Mouse (Mus musculus): ENCODE measurements around the gene Smtnl2. TPM values are rescaled to one million over a fixed set of nuclear protein-coding genes. Genes with fewer than 3 reads are reported as not detected.
A peak's percentile ranks its signal among the peaks of the same experiment; 100 is the strongest.

Smtnl2 gene
- total and polyA plus RNA-seq, 2 experiments = 0.43 to 0.55 TPM

GRCm38 (mm10) chr11:72429288-72429690, 17.8 kb upstream of the Smtnl2 start:
- TF ChIP-seq POLR2A (IDR thresholded peaks at IDR 0.05; ENCODE audit: extremely low read depth, insufficient read depth, low read length) (no peak), CTCF (IDR thresholded peaks at IDR 0.05; ENCODE audit: low read depth, low read length) (peak; percentile 82)

GRCm38 (mm10) chr11:72428694-72429093, 17.2 kb upstream of the Smtnl2 start:
- TF ChIP-seq CTCF (IDR thresholded peaks at IDR 0.05; ENCODE audit: low read depth, low read length) (peak; percentile 80), POLR2A (IDR thresholded peaks at IDR 0.05; ENCODE audit: extremely low read depth, insufficient read depth, low read length) (no peak)
- no peaks in the 10 kb centered on the region for H3K4me1 ChIP-seq (ENCODE audit: control insufficient read depth, insufficient read depth, low read length)
- no peaks in the 10 kb centered on the region for H3K36me3 ChIP-seq (ENCODE audit: control insufficient read depth, insufficient read depth, low read length)
- 0% methylated on average over 5 of the region's 5 CpGs for WGBS
- no peak overlapping the region for H3K9ac ChIP-seq (ENCODE audit: low read depth, low read length)
- no peaks in the 10 kb centered on the region for H3K79me2 ChIP-seq (ENCODE audit: control insufficient read depth, insufficient read depth, low read length)
- H3K27me3 ChIP-seq (ENCODE audit: control insufficient read depth, insufficient read depth, low read length) = no peaks in the 10 kb centered on the region
- no peak overlapping the region for H3K4me3 ChIP-seq (ENCODE audit: insufficient read depth, low read depth, low read length)
- DNase-seq (ENCODE audit: extremely low read depth, low read depth, low spot score) = peak; percentile 69
- no peak overlapping the region for H3K27ac ChIP-seq (replicated peaks; ENCODE audit: insufficient read depth, low read depth, low read length)

More at GRCm38 (mm10) chr11:72429288-72429690, 17.8 kb upstream of the Smtnl2 start:
- H3K27ac ChIP-seq (replicated peaks; ENCODE audit: insufficient read depth, low read depth, low read length) = no peak overlapping the region
- WGBS = 40% methylated on average over 7 of the region's 7 CpGs
- 0 out of 2 replicates have a peak overlapping the region, but pooled peaks have one; percentile 13 for H3K4me3 ChIP-seq (ENCODE audit: insufficient read depth, low read depth, low read length)
- no peaks in the 10 kb centered on the region for H3K36me3 ChIP-seq (ENCODE audit: control insufficient read depth, insufficient read depth, low read length)
- no peak overlapping the region for H3K9ac ChIP-seq (ENCODE audit: low read depth, low read length)
- no peaks in the 10 kb centered on the region for H3K4me1 ChIP-seq (ENCODE audit: control insufficient read depth, insufficient read depth, low read length)
- H3K79me2 ChIP-seq (ENCODE audit: control insufficient read depth, insufficient read depth, low read length) = no peaks in the 10 kb centered on the region
- H3K27me3 ChIP-seq (ENCODE audit: control insufficient read depth, insufficient read depth, low read length) = no peaks in the 10 kb centered on the region
- peak; percentile 78 for DNase-seq (ENCODE audit: extremely low read depth, low read depth, low spot score)

- H3K79me2 ChIP-seq (ENCODE audit: control insufficient read depth, insufficient read depth, low read length) = no peaks in the 10 kb centered on the region
- H3K4me1 ChIP-seq (ENCODE audit: control insufficient read depth, insufficient read depth, low read length) = no peaks in the 10 kb centered on the region
- no peak overlapping the region for H3K4me3 ChIP-seq (ENCODE audit: insufficient read depth, low read depth, low read length)
- no peak for DNase-seq (ENCODE audit: extremely low read depth, low read depth, low spot score)
- H3K9ac ChIP-seq (ENCODE audit: low read depth, low read length) = no peak overlapping the region
- H3K36me3 ChIP-seq (ENCODE audit: control insufficient read depth, insufficient read depth, low read length) = no peaks in the 10 kb centered on the region
- no peak overlapping the region for H3K27ac ChIP-seq (replicated peaks; ENCODE audit: insufficient read depth, low read depth, low read length)
- H3K27me3 ChIP-seq (ENCODE audit: control insufficient read depth, insufficient read depth, low read length) = no peaks in the 10 kb centered on the region
- TF ChIP-seq CTCF (IDR thresholded peaks at IDR 0.05; ENCODE audit: low read depth, low read length) (peak; percentile 30; the same call in 1 of the 2 replicates), POLR2A (IDR thresholded peaks at IDR 0.05; ENCODE audit: extremely low read depth, insufficient read depth, low read length) (no peak)
Measured at GRCm38 (mm10) chr11:72426884-72427283, 15.4 kb upstream of the Smtnl2 start.

GRCm38 (mm10) chr11:72425201-72425600, 13.7 kb upstream of the Smtnl2 start:
- no peak overlapping the region for H3K27ac ChIP-seq (replicated peaks; ENCODE audit: insufficient read depth, low read depth, low read length)
- TF ChIP-seq POLR2A (IDR thresholded peaks at IDR 0.05; ENCODE audit: extremely low read depth, insufficient read depth, low read length) (no peak), CTCF (IDR thresholded peaks at IDR 0.05; ENCODE audit: low read depth, low read length) (no peak)
- H3K79me2 ChIP-seq (ENCODE audit: control insufficient read depth, insufficient read depth, low read length) = no peaks in the 10 kb centered on the region
- H3K4me1 ChIP-seq (ENCODE audit: control insufficient read depth, insufficient read depth, low read length) = no peaks in the 10 kb centered on the region
- no peaks in the 10 kb centered on the region for H3K36me3 ChIP-seq (ENCODE audit: control insufficient read depth, insufficient read depth, low read length)
- no peak for DNase-seq (ENCODE audit: extremely low read depth, low read depth, low spot score)
- no peaks in the 10 kb centered on the region for H3K27me3 ChIP-seq (ENCODE audit: control insufficient read depth, insufficient read depth, low read length)
- no peak overlapping the region for H3K9ac ChIP-seq (ENCODE audit: low read depth, low read length)
- H3K4me3 ChIP-seq (ENCODE audit: insufficient read depth, low read depth, low read length) = no peak overlapping the region

GRCm38 (mm10) chr11:72423686-72424085, 12.2 kb upstream of the Smtnl2 start:
- Histone ChIP-seq H3K36me3 (ENCODE audit: control insufficient read depth, insufficient read depth, low read length) (no peaks in the 10 kb centered on the region), H3K27ac (replicated peaks; ENCODE audit: insufficient read depth, low read depth, low read length) (no peak overlapping the region), H3K9ac (ENCODE audit: low read depth, low read length) (no peak overlapping the region), H3K79me2 (ENCODE audit: control insufficient read depth, insufficient read depth, low read length) (no peaks in the 10 kb centered on the region), H3K27me3 (ENCODE audit: control insufficient read depth, insufficient read depth, low read length) (no peaks in the 10 kb centered on the region), H3K4me1 (ENCODE audit: control insufficient read depth, insufficient read depth, low read length) (no peaks in the 10 kb centered on the region), H3K4me3 (ENCODE audit: insufficient read depth, low read depth, low read length) (no peak overlapping the region)
- 81% methylated on average over 4 of the region's 4 CpGs for WGBS
- no peak for DNase-seq (ENCODE audit: extremely low read depth, low read depth, low spot score)
- TF ChIP-seq POLR2A (IDR thresholded peaks at IDR 0.05; ENCODE audit: extremely low read depth, insufficient read depth, low read length) (no peak), CTCF (IDR thresholded peaks at IDR 0.05; ENCODE audit: low read depth, low read length) (no peak)

GRCm38 (mm10) chr11:72421518-72422278, 10.2 kb upstream of the Smtnl2 start:
- no peaks in the 10 kb centered on the region for H3K27me3 ChIP-seq (ENCODE audit: control insufficient read depth, insufficient read depth, low read length)
- no peaks in the 10 kb centered on the region for H3K79me2 ChIP-seq (ENCODE audit: control insufficient read depth, insufficient read depth, low read length)
- no peak for TF ChIP-seq POLR2A (IDR thresholded peaks at IDR 0.05; ENCODE audit: extremely low read depth, insufficient read depth, low read length)
- TF ChIP-seq CTCF (IDR thresholded peaks at IDR 0.05; ENCODE audit: low read depth, low read length) = no peak
- DNase-seq (ENCODE audit: extremely low read depth, low read depth, low spot score) = no peak
- 89% methylated on average over 11 of the region's 11 CpGs for WGBS
- no peak overlapping the region for H3K4me3 ChIP-seq (ENCODE audit: insufficient read depth, low read depth, low read length)
- no peak overlapping the region for H3K27ac ChIP-seq (replicated peaks; ENCODE audit: insufficient read depth, low read depth, low read length)
- no peak overlapping the region for H3K9ac ChIP-seq (ENCODE audit: low read depth, low read length)
- no peaks in the 10 kb centered on the region for H3K36me3 ChIP-seq (ENCODE audit: control insufficient read depth, insufficient read depth, low read length)
- peaks cover 2% of the 10 kb centered on the region; the same call in 1 of the 2 replicates for H3K4me1 ChIP-seq (ENCODE audit: control insufficient read depth, insufficient read depth, low read length)
